Mouse (Mus musculus) lung, embryonic 14.5 days (tissue): ENCODE measurements around the gene Abca2. TPM values are rescaled to one million over a fixed set of nuclear protein-coding genes. Genes with fewer than 3 reads are reported as not detected.

ENCODE experiments used
- ATAC-seq: fragments of 200-750 bp; cut with Nextera tagmentation; 2 replicates; pipeline ENCODE4 v1.8.0; 2017; ENCODE audit warnings: mild to moderate bottlenecking, moderate TSS enrichment, moderate library complexity; ENCODE audit not compliant: insufficient read depth
- DNase-seq: peaks from one replicate; pipeline ENCODE4 v3.0.0-alpha.2; 2015
- H3K27ac ChIP-seq: fragments of 300-500 bp; sonication (generic); 2 replicates; pipeline ENCODE4 v1.5.1; 2014; ENCODE audit warnings: low read depth, mild to moderate bottlenecking, moderate library complexity
- H3K27me3 ChIP-seq: fragments of 300-500 bp; sonication (generic); 2 replicates; pipeline ENCODE4 v1.6.1; 2014; ENCODE audit warnings: low read length, control low read depth; ENCODE audit not compliant: insufficient read depth
- H3K36me3 ChIP-seq: fragments of 300-500 bp; sonication (generic); 2 replicates; pipeline ENCODE4 v1.6.1; 2014; ENCODE audit warnings: control low read depth; ENCODE audit not compliant: insufficient read depth
- H3K4me1 ChIP-seq: fragments of 300-500 bp; sonication (generic); 2 replicates; pipeline ENCODE4 v1.6.1; 2014; ENCODE audit warnings: antibody characterized with exemption, control low read depth; ENCODE audit not compliant: insufficient read depth
- H3K4me2 ChIP-seq: fragments of 300-500 bp; sonication (generic); 2 replicates; pipeline ENCODE4 v1.6.1; 2014; ENCODE audit warnings: mild to moderate bottlenecking
- H3K4me3 ChIP-seq: fragments of 300-500 bp; sonication (generic); 2 replicates; pipeline ENCODE4 v1.5.1; 2014; ENCODE audit warnings: low read depth, low read length
- H3K9ac ChIP-seq: fragments of 300-500 bp; sonication (generic); 2 replicates; pipeline ENCODE4 v1.6.1; 2014
- H3K9me3 ChIP-seq: fragments of 300-500 bp; sonication (generic); 2 replicates; pipeline ENCODE4 v1.6.1; 2016; ENCODE audit warnings: low read depth, low read length, control low read depth
- CTCF ChIP-seq: IDR thresholded peaks from 2 replicates; pipeline ENCODE4 v1.5.1; 2016; ENCODE audit warnings: antibody characterized with exemption, low read depth
- WGBS: fragments of 180-500 bp; shearing (Covaris S2); extraction: QIAGEN DNeasy Blood & Tissue Kit; methylation state at CpG from one replicate; pipeline ENCODE4 v1.1.7; 2014; 5-methylcytosine and 5-hydroxymethylcytosine counted together
- polyA plus RNA-seq: library from polyadenylated mRNA; unstranded; fragments of >200 nt; fragmentation: Nextera tagmentation; extraction: Ambion mirVana; gene quantifications from 2 replicates; pipeline ENCODE4 v1.2.1, GENCODE M21; 2014

The Abca2 gene
- polyA plus RNA-seq, 1 experiment from 2014 or later = 3.9 TPM

DNA sequence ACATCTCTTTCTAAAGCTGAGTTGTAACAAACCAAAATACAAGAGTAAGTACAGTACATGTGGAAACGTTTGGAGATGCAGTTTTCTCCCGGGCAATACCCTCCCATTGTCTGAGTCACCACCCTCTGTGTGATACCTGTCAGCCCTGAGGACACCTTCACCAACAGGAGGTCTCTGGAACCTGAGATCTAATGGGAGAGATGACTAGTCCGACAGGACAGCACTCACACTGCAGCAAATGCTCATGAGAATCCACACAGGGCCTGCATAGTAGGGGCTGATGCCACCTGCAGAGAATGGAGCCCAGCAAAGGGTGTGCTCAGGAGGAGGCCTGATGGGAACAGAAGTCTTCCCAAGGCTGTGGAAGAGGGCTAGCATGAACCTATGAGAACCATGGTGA is 32.9 kb downstream of the Abca2 start:
- H3K36me3 ChIP-seq = peaks cover 12% of the 10 kb centered on the region; the same call in 1 of the 2 replicates
- no peak for TF ChIP-seq CTCF
- peak overlapping the region; percentile 88; the same call in 1 of the 2 replicates for H3K27ac ChIP-seq
- 26% methylated on average over 3 of the region's 3 CpGs for WGBS
- H3K9ac ChIP-seq = peak overlapping the region; percentile 35; the same call in 1 of the 2 replicates
- H3K4me3 ChIP-seq = peak overlapping the region; percentile 70
- peak overlapping the region; percentile 87 for H3K4me2 ChIP-seq
- no peak for ATAC-seq
- no peak for DNase-seq
- no peaks in the 10 kb centered on the region for H3K9me3 ChIP-seq
- no peaks in the 10 kb centered on the region; the same call in 1 of the 2 replicates for H3K4me1 ChIP-seq
- no peaks in the 10 kb centered on the region for H3K27me3 ChIP-seq

DNA sequence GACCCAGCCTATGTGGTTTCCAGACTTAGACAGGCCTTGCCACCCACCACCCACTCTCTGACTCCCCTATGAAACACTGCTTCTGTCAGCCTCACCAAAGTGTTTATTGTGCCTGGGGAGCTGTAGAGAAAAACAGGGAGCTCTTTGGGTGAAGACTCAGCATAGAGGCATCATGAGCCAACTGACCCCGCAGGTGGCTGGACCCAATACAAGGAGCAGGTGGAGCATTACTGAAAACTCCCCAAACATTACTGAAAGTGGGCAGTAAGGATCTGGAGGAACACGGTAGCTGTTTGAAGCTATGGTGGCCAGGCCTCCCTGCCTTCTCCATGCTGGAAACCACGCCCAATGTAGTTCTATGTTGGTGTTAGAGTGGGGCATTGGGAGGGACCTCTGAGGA is 35.1 kb downstream of the Abca2 start:
- no peak for ATAC-seq
- TF ChIP-seq CTCF = no peak
- Histone ChIP-seq H3K4me3 (no peak overlapping the region), H3K9me3 (no peaks in the 10 kb centered on the region), H3K9ac (no peak overlapping the region), H3K4me2 (no peak overlapping the region), H3K27ac (no peak overlapping the region), H3K27me3 (no peaks in the 10 kb centered on the region), H3K36me3 (peaks cover 5% of the 10 kb centered on the region; the same call in 1 of the 2 replicates), H3K4me1 (no peaks in the 10 kb centered on the region; the same call in 1 of the 2 replicates)
- WGBS = 75% methylated on average over 3 of the region's 3 CpGs
- DNase-seq = no peak

GRCm38 (mm10) chr2:25465256-25465655 is 36.8 kb downstream of the Abca2 start:
- WGBS = 78% methylated on average over 2 of the region's 2 CpGs
- Histone ChIP-seq H3K4me2 (no peak overlapping the region), H3K27me3 (no peaks in the 10 kb centered on the region), H3K4me1 (no peaks in the 10 kb centered on the region), H3K9me3 (no peaks in the 10 kb centered on the region), H3K36me3 (no peaks in the 10 kb centered on the region), H3K4me3 (no peak overlapping the region), H3K9ac (no peak overlapping the region), H3K27ac (no peak overlapping the region)
- DNase-seq = no peak
- no peak for ATAC-seq
- TF ChIP-seq CTCF = no peak

- H3K9ac ChIP-seq = no peak overlapping the region
- no peak for TF ChIP-seq CTCF
- H3K27ac ChIP-seq = no peak overlapping the region
- no peak overlapping the region for H3K4me3 ChIP-seq
- no peaks in the 10 kb centered on the region for H3K27me3 ChIP-seq
- ATAC-seq (no peak), DNase-seq (peak; percentile 4)
- H3K4me2 ChIP-seq = no peak overlapping the region
- no peaks in the 10 kb centered on the region for H3K4me1 ChIP-seq
- H3K9me3 ChIP-seq = no peaks in the 10 kb centered on the region
- WGBS = 48% methylated on average over 10 of the region's 10 CpGs
- no peaks in the 10 kb centered on the region for H3K36me3 ChIP-seq
Observed at GRCm38 (mm10) chr2:25465816-25466635, 37.5 kb downstream of the Abca2 start.

GRCm38 (mm10) chr2:25467606-25468303 is 39.3 kb downstream of the Abca2 start:
- TF ChIP-seq CTCF = no peak
- Histone ChIP-seq H3K27me3 (no peaks in the 10 kb centered on the region), H3K9me3 (no peaks in the 10 kb centered on the region), H3K4me2 (no peak overlapping the region), H3K36me3 (no peaks in the 10 kb centered on the region), H3K4me1 (no peaks in the 10 kb centered on the region), H3K27ac (no peak overlapping the region), H3K4me3 (no peak overlapping the region), H3K9ac (no peak overlapping the region)
- DNase-seq (no peak), ATAC-seq (no peak)
- WGBS = 72% methylated on average over 14 of the region's 14 CpGs

- Histone ChIP-seq H3K27ac (no peak overlapping the region), H3K4me3 (no peak overlapping the region), H3K9ac (no peak overlapping the region), H3K27me3 (no peaks in the 10 kb centered on the region), H3K4me2 (no peak overlapping the region), H3K36me3 (no peaks in the 10 kb centered on the region), H3K4me1 (no peaks in the 10 kb centered on the region), H3K9me3 (no peaks in the 10 kb centered on the region)
- ATAC-seq (peak; percentile 42), DNase-seq (peak; percentile 13)
- TF ChIP-seq CTCF = no peak
- 63% methylated on average over 10 of the region's 10 CpGs for WGBS
Observed at GRCm38 (mm10) chr2:25468962-25469915, 40.7 kb downstream of the Abca2 start.
